Mouse (Mus musculus) yolk sac, embryonic 10.5 days (tissue): ENCODE measurements around the gene Gm904.
"Not testable (repeated sequence)": the region's sequence is repeated elsewhere in the genome, so short reads cannot be mapped to it uniquely, and the experiment has no call there.

Experiments
- DNase-seq: peaks from one replicate; pipeline ENCODE4 v3.0.0-alpha.2; 2017; ENCODE audit warnings: low spot score

Gene Gm904

GRCm38 (mm10) chr13:50642928-50643327, at the start of gene Gm904:
Gm904 (plus strand) TSS chr13:50643228.
- not testable (repeated sequence) for DNase-seq

- not testable (repeated sequence) for DNase-seq
Measured at GRCm38 (mm10) chr13:50648771-50649170, 5.7 kb downstream of the Gm904 start.
